Mouse (Mus musculus) CH12.LX (cell line): ENCODE results near the gene Herc4. TPM values are rescaled to one million over a fixed set of nuclear protein-coding genes. Genes with fewer than 3 reads are reported as not detected.

ENCODE experiments used
- DNase-seq: peaks from one replicate; pipeline ENCODE4 v3.0.0-alpha.2; 2013; ENCODE audit errors: extremely low read depth
- H3K27ac ChIP-seq: 2 replicates; pipeline ENCODE4 v1.5.1; 2012; ENCODE audit warnings: low read depth, mild to moderate bottlenecking, control low read depth, moderate library complexity; ENCODE audit not compliant: insufficient read depth
- H3K27me3 ChIP-seq: replicated peaks from 2 replicates; pipeline ENCODE3; 2012; ENCODE audit warnings: inconsistent platforms
- H3K36me3 ChIP-seq, 2 experiments: replicated peaks in 1 of 2; 2 replicates each; pipeline versions ENCODE3 to v1.6.1; 2012; ENCODE audit warnings: inconsistent platforms in 1 of 2, low read length in 1 of 2, mild to moderate bottlenecking in 1 of 2, mixed read lengths in 1 of 2, moderate library complexity in 1 of 2; ENCODE audit not compliant: control insufficient read depth in 1 of 2, insufficient read depth in 1 of 2
- H3K4me1 ChIP-seq, 2 experiments: 2 replicates each; pipeline ENCODE4 v1.6.1; 2012; ENCODE audit warnings: inconsistent platforms in 1 of 2, moderate library complexity in 1 of 2; ENCODE audit not compliant: insufficient read depth in 2 of 2, control insufficient read depth in 1 of 2
- H3K4me2 ChIP-seq: 2 replicates; pipeline ENCODE4 v1.6.1; 2012; ENCODE audit warnings: low read depth, mild to moderate bottlenecking, control low read depth; ENCODE audit not compliant: poor library complexity, insufficient read depth, severe bottlenecking
- H3K4me3 ChIP-seq, 3 experiments: fragments of 150-350 bp in 1 of 3; sonication (generic) in 1 of 3; replicated peaks in 1 of 3; 2 replicates each; pipeline versions ENCODE3 to v1.5.1; 2011 to 2012; ENCODE audit warnings: low read depth in 2 of 3, low read length in 2 of 3, mild to moderate bottlenecking in 2 of 3, moderate library complexity in 2 of 3, control low read depth in 1 of 3, improper control_type of control experiment in 1 of 3, inconsistent platforms in 1 of 3, mixed read lengths in 1 of 3; ENCODE audit not compliant: poor library complexity in 1 of 3
- H3K79me2 ChIP-seq: replicated peaks from 2 replicates; pipeline ENCODE4 v1.6.1; 2012; ENCODE audit warnings: mild to moderate bottlenecking, moderate library complexity; ENCODE audit not compliant: control insufficient read depth, poor library complexity, insufficient read depth, severe bottlenecking; ENCODE audit errors: extremely low read depth
- H3K9ac ChIP-seq: 2 replicates; pipeline ENCODE4 v1.6.1; 2012; ENCODE audit warnings: low read depth, mild to moderate bottlenecking, control low read depth, moderate library complexity; ENCODE audit not compliant: insufficient read depth
- H3K9me3 ChIP-seq: replicated peaks from 2 replicates; pipeline ENCODE3; 2012; ENCODE audit warnings: low read length, inconsistent platforms, mixed read lengths
- BHLHE40 ChIP-seq: IDR thresholded peaks from 2 replicates; pipeline ENCODE4 v1.6.1; 2011; ENCODE audit warnings: mild to moderate bottlenecking, low read depth, low read length, improper control_type of control experiment
- CHD1 ChIP-seq: IDR thresholded peaks from 2 replicates; pipeline ENCODE4 v1.6.1; 2012; ENCODE audit warnings: low read depth, low read length, improper control_type of control experiment, inconsistent platforms
- ELF1 ChIP-seq: IDR thresholded peaks from 2 replicates; pipeline ENCODE4 v1.6.1; 2014; ENCODE audit warnings: low read depth, mild to moderate bottlenecking, inconsistent platforms, low read length, improper control_type of control experiment
- MAFK ChIP-seq: IDR thresholded peaks from 2 replicates; pipeline ENCODE4 v1.6.1; 2011; ENCODE audit warnings: low read length, improper control_type of control experiment; ENCODE audit not compliant: insufficient replicate concordance
- MAZ ChIP-seq: IDR thresholded peaks from 2 replicates; pipeline ENCODE4 v1.6.1; 2012; ENCODE audit warnings: low read depth, mild to moderate bottlenecking, inconsistent platforms, low read length, improper control_type of control experiment, moderate library complexity
- MEF2A ChIP-seq: IDR thresholded peaks from 2 replicates; pipeline ENCODE4 v1.6.1; 2014; ENCODE audit warnings: low read depth, mild to moderate bottlenecking, inconsistent platforms, low read length, improper control_type of control experiment, borderline replicate concordance
- MXI1 ChIP-seq: IDR thresholded peaks from 2 replicates; pipeline ENCODE4 v1.6.1; 2011; ENCODE audit warnings: mild to moderate bottlenecking, low read depth, low read length, improper control_type of control experiment
- MYC ChIP-seq: IDR thresholded peaks from 2 replicates; pipeline ENCODE4 v1.6.1; 2011; ENCODE audit warnings: low read depth, mild to moderate bottlenecking, improper control_type of control experiment, low read length
- NELFE ChIP-seq: IDR thresholded peaks from 2 replicates; pipeline ENCODE4 v1.6.1; 2011; ENCODE audit warnings: low read depth, low read length, improper control_type of control experiment
- NRF1 ChIP-seq: IDR thresholded peaks from 2 replicates; pipeline ENCODE4 v1.6.1; 2014; ENCODE audit warnings: low read depth, mild to moderate bottlenecking, inconsistent platforms, low read length, improper control_type of control experiment, moderate library complexity
- POLR2A ChIP-seq: IDR thresholded peaks from 2 replicates; pipeline ENCODE4 v1.6.1; 2011; ENCODE audit warnings: low read depth, mild to moderate bottlenecking, improper control_type of control experiment, low read length
- SIN3A ChIP-seq: IDR thresholded peaks from 2 replicates; pipeline ENCODE4 v1.6.1; 2012; ENCODE audit warnings: low read length, improper control_type of control experiment, inconsistent platforms
- TCF12 ChIP-seq: IDR thresholded peaks from 2 replicates; pipeline ENCODE4 v1.6.1; 2014; ENCODE audit warnings: low read depth, mild to moderate bottlenecking, inconsistent platforms, low read length, improper control_type of control experiment
- dilution Hi-C: fragments of 300-500 bp; cut with MboI; formaldehyde crosslinking; loops from 2 replicates; pipeline ENCODE4 v1.14.3; 2020; ENCODE audit warnings: low sequenced_read_pairs; ENCODE audit not compliant: extremely low pct_unique_long_range_greater_than_20kb, extremely low pct_ligation_motif_present
- in situ Hi-C: fragments of 300-500 bp; cut with MboI; formaldehyde crosslinking; loops from 3 replicates; pipeline ENCODE4 v1.14.3; 2019; ENCODE audit warnings: low sequenced_read_pairs, low pct_ligation_motif_present, low pct_unique_long_range_greater_than_20kb, mixed read lengths
- polyA plus RNA-seq: library from polyadenylated mRNA; unstranded; fragments of >175 nt; gene quantifications from 2 replicates; pipeline ENCODE4 v1.2.1, GENCODE M21; 2012; ENCODE audit warnings: low read depth; ENCODE audit not compliant: insufficient read length
- total RNA-seq, 2 experiments: library from RNA; depleted of rRNA; stranded (reverse); fragments of 300-350 nt in 1 of 2; fragments of >200 nt in 1 of 2; gene quantifications; 2 replicates each; pipeline ENCODE4 v1.2.3; 2012 to 2014

Gene Herc4
- total and polyA plus RNA-seq, 3 experiments, result 36.6 to 96.1 (median 68.1) TPM

- Histone ChIP-seq H3K4me2 (peak overlapping the region; percentile 99), H3K36me3 (peaks cover 0 to 7% of the 10 kb centered on the region in 2 experiments), H3K9me3 (no peaks in the 10 kb centered on the region), H3K27me3 (no peaks in the 10 kb centered on the region), H3K4me1 (peaks cover 16 to 55% of the 10 kb centered on the region in 2 experiments), H3K4me3 (peak overlapping the region; percentile 64 to 99 (median 93)), H3K27ac (peak overlapping the region; percentile 65; the same call in 1 of the 2 replicates), H3K79me2 (peaks cover 36% of the 10 kb centered on the region), H3K9ac (peak overlapping the region; percentile 95)
- dilution Hi-C loops (no loop called here), in situ Hi-C loops (no loop called here)
- TF ChIP-seq MXI1 (peak; percentile 70; the same call in 1 of the 2 replicates), NRF1 (0 out of 2 replicates have a peak, but pooled peaks have one; percentile 14), TCF12 (no peak), MAFK (no peak), CHD1 (peak; percentile 51; the same call in 1 of the 2 replicates), ELF1 (0 out of 2 replicates have a peak, but pooled peaks have one; percentile 16), MAZ (0 out of 2 replicates have a peak, but pooled peaks have one; percentile 24), BHLHE40 (peak; percentile 61), SIN3A (peak; percentile 28; the same call in 1 of the 2 replicates)
- DNase-seq, result peak; percentile 42
These were observed 693 bp upstream of the Herc4 start for GRCm38 (mm10) chr10:63242798-63243435.

GRCm38 (mm10) chr10:63244055-63244671, 553 bp downstream of the Herc4 start:
- Histone ChIP-seq H3K9me3 (no peaks in the 10 kb centered on the region), H3K4me1 (peaks cover 16 to 55% of the 10 kb centered on the region in 2 experiments), H3K9ac (peak overlapping the region; percentile 88), H3K79me2 (peaks cover 43% of the 10 kb centered on the region), H3K27me3 (no peaks in the 10 kb centered on the region)
- DNase-seq, result no peak
- in situ Hi-C loops, result no loop called here
- TF ChIP-seq CHD1 (peak; percentile 73; the same call in 1 of the 2 replicates), NELFE (no peak), MEF2A (no peak), POLR2A (no peak), ELF1 (no peak), MYC (no peak)
- TF ChIP-seq, all 38 proteins: peak for 1
- Histone ChIP-seq H3K27ac (peak overlapping the region; percentile 92), H3K4me3 (peak overlapping the region; percentile 84 to 99 (median 93)), H3K4me2 (peak overlapping the region; percentile 57; the same call in 1 of the 2 replicates), H3K36me3 (peaks cover 0 to 13% of the 10 kb centered on the region in 2 experiments)
- dilution Hi-C loops, result no loop called here
